Mouse (Mus musculus): ENCODE data around the gene Ccdc6.

- TF ChIP-seq POLR2A (IDR thresholded peaks at IDR 0.05; ENCODE audit: insufficient read length, low read depth) (no peak), MYOD1 (IDR thresholded peaks at IDR 0.05; ENCODE audit: control insufficient read depth in 1 of 3, insufficient read length in 2 of 3, low read depth in 2 of 3) (no peak), E2F4 (IDR thresholded peaks at IDR 0.05; ENCODE audit: insufficient read depth) (no peak), MAX (IDR thresholded peaks at IDR 0.05; ENCODE audit: low read depth) (no peak), MYOG (IDR thresholded peaks at IDR 0.05; ENCODE audit: control insufficient read depth in 1 of 3, insufficient read depth in 1 of 3, insufficient read length in 2 of 3, low read depth in 2 of 3) (no peak), TCF12 (IDR thresholded peaks at IDR 0.05; ENCODE audit: insufficient read depth, poor library complexity, severe bottlenecking) (no peak), USF1 (IDR thresholded peaks at IDR 0.05; ENCODE audit: low read depth) (no peak), TCF3 (IDR thresholded peaks at IDR 0.05; ENCODE audit: insufficient read length, low read depth) (no peak)
Observed at GRCm38 (mm10) chr10:70198012-70198411, 101.1 kb downstream of the Ccdc6 start.
